Mouse (Mus musculus) stomach, postnatal 0 days (tissue): ENCODE results near the gene 4931428L18Rik.

Source experiments
- CTCF ChIP-seq: IDR thresholded peaks from 2 replicates; pipeline ENCODE4 v1.5.1; 2016; ENCODE audit warnings: antibody characterized with exemption, low read depth, mild to moderate bottlenecking, moderate library complexity
- EP300 ChIP-seq: optimal IDR thresholded peaks from 2 replicates; pipeline ENCODE3; 2016; ENCODE audit warnings: antibody characterized with exemption

GRCm38 (mm10) chr1:31178264-31178663, 44.2 kb downstream of the 4931428L18Rik start:
- TF ChIP-seq EP300, result no peak
- TF ChIP-seq CTCF, result no peak
